Mouse (Mus musculus): Measurements from ENCODE around the gene Dnlz.

DNA sequence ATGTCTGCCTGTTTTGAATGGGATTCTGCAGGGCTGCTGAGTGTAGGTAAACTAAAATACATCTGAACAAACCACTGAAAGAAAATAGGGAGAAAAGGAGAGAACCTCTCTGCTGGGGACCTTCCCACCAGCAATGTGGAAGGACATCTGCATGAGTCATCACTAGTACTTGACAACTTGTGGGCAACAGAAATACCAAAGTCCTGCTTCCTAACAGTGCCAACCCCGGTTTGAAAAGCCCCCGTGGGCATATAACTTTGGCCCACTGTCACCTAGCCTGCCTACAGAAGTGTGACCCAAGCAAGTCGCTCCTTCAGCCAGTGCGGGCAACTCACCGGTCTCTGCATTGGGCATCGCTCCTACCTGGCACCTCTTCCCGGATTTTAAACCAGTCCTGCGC is 20.5 kb upstream of the Dnlz start:
- TF ChIP-seq CTCF (IDR thresholded peaks at IDR 0.05; ENCODE audit: low read depth) (no peak), EP300 (optimal IDR thresholded peaks at IDR 0.05) (no peak)
